Mouse (Mus musculus) spleen, postnatal 14 days (tissue): ENCODE measurements around the gene Lman1l.

Source experiments
- DNase-seq, 2 experiments: peaks; one replicate each; pipeline ENCODE4 v3.0.0; 2021 to 2022; ENCODE audit warnings: low spot score in 2 of 2

The Lman1l gene

DNA sequence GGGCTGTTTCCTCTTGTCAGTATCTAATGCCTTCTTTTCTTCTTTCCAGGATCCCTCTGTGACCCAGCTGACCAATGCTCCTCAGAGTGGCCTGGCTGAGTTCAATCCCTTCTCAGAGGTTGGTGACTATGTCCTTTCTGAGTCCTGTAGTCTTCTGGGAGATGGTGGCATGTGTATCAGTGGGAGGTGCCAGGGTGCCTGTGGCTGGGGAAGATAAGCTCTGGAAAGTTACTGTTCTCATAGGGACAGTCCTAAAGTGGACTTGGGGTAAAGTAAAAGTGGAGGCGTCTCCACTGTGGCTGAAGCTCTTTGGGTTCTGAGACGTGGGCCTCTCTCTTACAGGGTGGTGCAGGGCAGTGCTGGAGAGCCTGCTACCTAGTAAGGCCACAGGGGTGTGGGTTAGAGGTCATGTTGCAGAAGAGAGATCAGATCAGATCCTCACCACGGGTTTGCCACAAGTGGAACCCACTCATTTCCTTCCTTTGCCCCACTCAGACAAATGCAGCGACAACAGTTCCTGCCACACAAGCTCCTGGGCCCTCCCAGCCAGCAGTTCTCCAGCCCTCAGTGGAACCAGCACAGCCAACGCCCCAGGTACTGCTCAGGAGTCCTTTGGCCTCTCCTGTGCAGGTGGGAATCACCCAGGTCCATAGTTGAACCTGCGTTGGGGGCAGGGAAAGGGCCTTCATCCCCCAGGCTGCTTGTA is 43.3 kb downstream of the Lman1l start:
- DNase-seq: no peak

GRCm38 (mm10) chr9:57575577-57575976 is 45.0 kb downstream of the Lman1l start:
- no peak for DNase-seq

GRCm38 (mm10) chr9:57574397-57574796 is 46.2 kb downstream of the Lman1l start:
- no peak for DNase-seq

GRCm38 (mm10) chr9:57568500-57568899 is 52.1 kb downstream of the Lman1l start:
- DNase-seq: no peak

DNA sequence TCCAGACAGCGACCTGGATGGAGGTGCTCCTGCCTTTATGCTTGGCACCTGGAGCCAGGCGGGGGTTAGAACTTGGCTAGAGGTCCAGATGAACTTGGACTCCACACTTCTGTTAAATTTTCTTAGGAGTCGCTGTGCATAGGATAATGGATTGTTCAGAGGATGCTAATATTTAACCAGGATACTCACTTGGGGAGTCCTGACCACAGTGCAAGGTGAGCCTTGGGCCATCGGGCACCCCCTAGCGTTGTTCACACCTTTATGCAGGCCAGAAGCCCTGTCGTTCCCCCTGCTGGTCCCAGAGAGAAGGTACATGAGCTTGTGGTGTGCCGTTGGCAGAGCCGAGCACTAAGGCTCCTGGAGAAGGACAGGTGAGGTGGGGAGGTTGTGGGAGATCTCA is 53.7 kb downstream of the Lman1l start:
- no peak for DNase-seq

- no peak for DNase-seq
These were observed 54.8 kb downstream of the Lman1l start for GRCm38 (mm10) chr9:57565741-57566221.

GRCm38 (mm10) chr9:57564609-57565008 is 56.0 kb downstream of the Lman1l start:
- no peak for DNase-seq

DNA sequence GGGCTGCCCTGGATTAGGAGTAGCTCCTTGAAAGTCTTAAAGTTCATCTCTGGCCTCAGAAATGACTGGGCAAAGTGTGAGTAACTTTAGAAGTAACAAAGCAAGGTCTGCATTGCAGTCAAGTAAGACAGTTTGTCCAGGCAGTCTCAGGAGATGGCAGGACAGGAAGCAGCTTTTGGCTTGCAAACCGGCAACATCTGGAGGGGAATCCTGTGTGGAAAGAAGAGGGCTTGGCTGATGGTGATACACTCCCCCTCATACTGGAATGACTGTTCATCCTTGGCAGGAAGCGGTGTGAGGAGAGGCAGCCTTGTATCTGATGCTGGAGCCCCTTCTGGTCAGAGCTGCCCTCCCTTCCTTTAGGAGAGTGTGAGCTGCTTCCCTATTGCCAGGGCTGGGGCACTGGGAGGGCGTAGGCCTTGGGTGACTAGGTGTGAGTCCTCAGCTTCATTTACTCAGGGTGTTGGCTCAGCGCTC is 57.6 kb downstream of the Lman1l start:
- DNase-seq: no peak

GRCm38 (mm10) chr9:57561711-57562099 is 58.9 kb downstream of the Lman1l start:
- DNase-seq: peak in 1 of 2 experiments; percentile 26

- peak; percentile 82 to 86 for DNase-seq
These were observed 59.5 kb downstream of the Lman1l start, which contains the start of gene Scamp2 for GRCm38 (mm10) chr9:57560861-57561710. Gene Scamp2, plus strand, starts transcription at chr9:57560943.

GRCm38 (mm10) chr9:57560263-57560662 is 60.3 kb downstream of the Lman1l start:
- no peak for DNase-seq

DNA sequence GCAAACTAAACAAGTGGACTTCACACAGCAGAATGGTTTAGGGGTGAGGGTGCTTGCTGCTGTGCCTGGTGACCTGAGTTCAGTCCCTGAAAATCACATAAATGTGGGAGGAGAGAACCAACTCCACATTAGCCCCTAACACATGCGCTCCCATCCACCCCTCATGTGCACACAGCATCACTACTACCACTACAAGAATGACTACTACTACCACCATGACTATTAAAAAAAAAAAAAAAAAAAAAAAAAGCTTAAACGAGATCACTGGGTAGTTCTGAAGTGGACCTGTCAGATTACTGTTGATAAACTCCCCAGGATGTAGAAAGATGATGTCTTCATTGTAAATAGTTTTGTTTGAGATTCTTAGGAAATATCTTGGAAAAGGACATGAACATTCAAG is 61.0 kb downstream of the Lman1l start:
- DNase-seq: no peak

DNA sequence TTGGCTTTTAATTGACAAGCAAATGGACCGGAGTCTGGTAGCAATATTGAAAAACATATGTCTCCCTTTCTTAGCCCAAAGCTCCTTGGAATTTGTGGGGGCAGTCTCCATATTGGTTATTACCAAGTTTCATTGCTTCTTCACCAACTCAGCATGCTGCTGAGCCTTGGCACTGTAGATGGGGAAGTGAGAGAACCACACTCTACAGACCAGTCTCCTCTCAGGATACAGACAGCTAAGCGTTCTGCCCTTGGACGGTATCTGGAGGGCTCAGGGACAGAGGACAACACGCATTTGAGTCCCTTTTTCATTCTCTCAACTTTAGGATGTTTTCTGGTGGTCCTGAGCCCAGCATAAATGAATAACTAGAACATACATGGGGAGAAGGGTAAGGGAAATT is 61.9 kb downstream of the Lman1l start:
- DNase-seq: no peak

DNA sequence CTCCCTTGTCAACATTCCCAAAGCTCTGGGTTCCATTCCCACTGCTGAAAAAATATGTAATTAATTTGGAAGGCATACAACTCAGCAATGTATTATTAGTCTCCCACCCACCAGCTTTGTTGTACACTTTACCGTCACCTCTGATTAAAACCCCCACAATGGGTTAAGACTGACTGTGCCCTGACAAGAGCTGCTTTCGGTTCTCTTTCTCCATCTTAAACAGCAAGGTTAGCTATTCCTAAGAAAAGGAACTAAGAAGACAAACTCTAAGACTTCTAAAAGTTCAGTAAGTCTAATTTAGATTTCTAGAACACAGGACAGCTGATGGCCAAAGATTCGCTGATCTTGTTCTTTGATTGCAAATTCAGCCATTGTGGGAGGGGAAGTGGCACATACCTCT is 63.4 kb downstream of the Lman1l start:
- no peak for DNase-seq
